Mouse (Mus musculus) limb, embryonic 10.5 days (tissue): Measurements from ENCODE around the gene Rbm14. TPM values are rescaled to one million over a fixed set of nuclear protein-coding genes. Genes with fewer than 3 reads are reported as not detected.
"Not testable (repeated sequence)": the region's sequence is repeated elsewhere in the genome, so short reads cannot be mapped to it uniquely, and the experiment has no call there.

Experiments used
- DNase-seq: peaks from one replicate; pipeline ENCODE4 v3.0.0-alpha.2; 2017; ENCODE audit warnings: low spot score
- H3K27ac ChIP-seq: fragments of 300-500 bp; sonication (generic); 2 replicates; pipeline ENCODE4 v1.5.1; 2016; ENCODE audit warnings: mild to moderate bottlenecking
- H3K27me3 ChIP-seq: fragments of 300-500 bp; sonication (generic); 2 replicates; pipeline ENCODE4 v1.6.1; 2016; ENCODE audit warnings: low read depth, mild to moderate bottlenecking; ENCODE audit not compliant: poor library complexity, severe bottlenecking
- H3K36me3 ChIP-seq: fragments of 300-500 bp; sonication (generic); 2 replicates; pipeline ENCODE4 v1.6.1; 2016; ENCODE audit warnings: mild to moderate bottlenecking, moderate library complexity
- H3K4me1 ChIP-seq: fragments of 300-500 bp; sonication (generic); 2 replicates; pipeline ENCODE4 v1.6.1; 2016
- H3K4me3 ChIP-seq: fragments of 300-500 bp; sonication (generic); 2 replicates; pipeline ENCODE4 v1.5.1; 2016; ENCODE audit warnings: mild to moderate bottlenecking, moderate library complexity
- H3K9me3 ChIP-seq: fragments of 300-500 bp; sonication (generic); replicated peaks from 2 replicates; pipeline ENCODE4 v1.6.1; 2016; ENCODE audit warnings: mild to moderate bottlenecking
- WGBS: fragments of 180-500 bp; shearing (Covaris S2); methylation state at CpG from one replicate; pipeline ENCODE4 v1.1.7; 2016; 5-methylcytosine and 5-hydroxymethylcytosine counted together
- polyA plus RNA-seq: library from polyadenylated mRNA; unstranded; fragments of >200 nt; fragmentation: Nextera tagmentation; extraction: Ambion mirVana; gene quantifications from 2 replicates; pipeline ENCODE4 v1.2.1, GENCODE M21; 2016

The Rbm14 gene
- polyA plus RNA-seq, 1 experiment from 2014 or later: 134 TPM

DNA sequence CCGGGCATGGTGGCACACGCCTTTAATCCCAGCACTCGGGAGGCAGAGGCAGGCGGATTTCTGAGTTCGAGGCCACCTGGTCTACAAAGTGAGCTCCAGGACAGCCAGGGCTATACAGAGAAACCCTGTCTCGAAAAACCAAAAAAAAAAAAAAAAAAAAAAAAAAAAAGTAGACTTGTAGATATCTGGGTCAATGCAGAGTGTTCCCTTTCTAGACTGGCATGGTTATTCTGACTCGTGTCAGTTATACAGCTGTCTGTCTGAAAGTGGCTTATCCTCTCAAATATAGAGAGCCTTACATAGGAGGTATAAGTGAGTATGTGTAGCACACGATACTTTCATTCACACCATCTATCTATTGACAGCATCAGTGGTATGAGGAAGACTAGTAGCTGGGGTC is 50.9 kb downstream of the Rbm14 start:
- H3K27ac ChIP-seq, DNase-seq, H3K4me3 ChIP-seq, H3K9me3 ChIP-seq, H3K27me3 ChIP-seq: not testable (repeated sequence)
- Histone ChIP-seq H3K36me3 (peaks cover 77% of the 10 kb centered on the region), H3K4me1 (peaks cover 15% of the 10 kb centered on the region)
- WGBS: 91% methylated on average over 8 of the region's 8 CpGs

DNA sequence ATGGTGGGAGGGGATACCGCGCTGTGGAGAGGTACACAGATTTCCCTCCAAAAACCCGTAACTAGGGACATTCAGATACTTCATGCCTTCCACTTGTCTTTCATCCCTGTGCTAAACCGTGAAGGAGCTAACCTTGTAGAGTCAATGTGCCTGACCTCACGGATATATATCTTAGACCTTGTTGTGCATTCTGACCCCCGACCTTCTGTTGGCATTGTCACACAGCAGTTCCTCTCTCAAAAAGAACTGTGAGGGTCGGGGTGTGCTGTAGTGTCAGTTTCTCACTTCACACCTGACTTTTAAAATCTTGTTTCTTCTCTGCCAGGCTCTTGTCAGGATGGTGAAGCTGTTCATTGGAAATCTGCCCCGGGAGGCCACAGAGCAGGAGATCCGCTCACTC is 54.5 kb downstream of the Rbm14 start:
- no peak for DNase-seq
- Histone ChIP-seq H3K9me3 (no peaks in the 10 kb centered on the region), H3K27ac (peak overlapping the region; percentile 99), H3K4me1 (peaks cover 15% of the 10 kb centered on the region), H3K27me3 (no peaks in the 10 kb centered on the region), H3K36me3 (peaks cover 44% of the 10 kb centered on the region), H3K4me3 (peak overlapping the region; percentile 85)
- WGBS: 8% methylated on average over 9 of the region's 9 CpGs

DNA sequence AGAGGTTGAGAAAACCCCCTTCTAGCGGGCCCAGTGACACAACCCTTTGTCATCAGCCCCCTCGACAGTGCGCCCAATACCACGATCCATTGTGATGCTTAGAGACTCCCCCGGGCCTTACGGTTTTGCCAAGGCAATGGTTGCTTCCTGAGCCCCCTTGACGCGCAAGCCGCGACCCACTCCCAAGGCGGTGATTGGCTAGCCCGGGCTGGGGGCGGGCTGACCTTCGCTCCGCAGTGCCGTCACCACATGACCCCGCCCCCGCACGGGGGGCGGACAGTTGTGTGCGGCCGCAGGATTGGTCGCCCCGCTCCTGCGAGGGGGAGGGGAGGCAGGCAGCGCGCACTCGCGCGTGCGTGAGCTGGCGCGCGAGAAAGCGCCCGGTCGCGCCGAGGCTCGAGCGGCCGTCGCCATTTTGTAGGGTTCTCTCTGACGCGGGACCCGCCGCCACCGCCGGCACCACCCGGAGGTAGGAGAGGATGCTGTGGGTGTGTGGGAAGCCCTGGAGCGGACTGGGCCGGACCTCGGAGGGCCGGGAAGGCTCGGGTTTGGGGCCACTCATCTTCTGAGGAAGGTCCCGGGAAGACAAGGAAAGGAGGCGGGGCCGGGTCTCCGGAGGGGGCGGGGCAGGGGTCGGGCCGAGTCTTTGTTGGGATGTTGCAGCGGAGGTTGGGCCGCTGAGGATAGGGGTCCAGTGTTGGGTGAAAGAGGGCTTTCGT is 55.1 kb downstream of the Rbm14 start, which contains the start of gene Rbm4b:
Gene Rbm4b, plus strand, starts transcription at position 305 of the 719 bp plus-strand sequence.
- Histone ChIP-seq H3K9me3 (no peaks in the 10 kb centered on the region), H3K4me1 (peaks cover 15% of the 10 kb centered on the region), H3K36me3 (peaks cover 44% of the 10 kb centered on the region), H3K4me3 (peak within 1 kb of the TSS; percentile 85), H3K27ac (peak within 1 kb of the TSS; percentile 99), H3K27me3 (no peaks in the 10 kb centered on the region)
- WGBS: under 1% methylated on average over 65 of the region's 65 CpGs
- peak; percentile 98 for DNase-seq

DNA sequence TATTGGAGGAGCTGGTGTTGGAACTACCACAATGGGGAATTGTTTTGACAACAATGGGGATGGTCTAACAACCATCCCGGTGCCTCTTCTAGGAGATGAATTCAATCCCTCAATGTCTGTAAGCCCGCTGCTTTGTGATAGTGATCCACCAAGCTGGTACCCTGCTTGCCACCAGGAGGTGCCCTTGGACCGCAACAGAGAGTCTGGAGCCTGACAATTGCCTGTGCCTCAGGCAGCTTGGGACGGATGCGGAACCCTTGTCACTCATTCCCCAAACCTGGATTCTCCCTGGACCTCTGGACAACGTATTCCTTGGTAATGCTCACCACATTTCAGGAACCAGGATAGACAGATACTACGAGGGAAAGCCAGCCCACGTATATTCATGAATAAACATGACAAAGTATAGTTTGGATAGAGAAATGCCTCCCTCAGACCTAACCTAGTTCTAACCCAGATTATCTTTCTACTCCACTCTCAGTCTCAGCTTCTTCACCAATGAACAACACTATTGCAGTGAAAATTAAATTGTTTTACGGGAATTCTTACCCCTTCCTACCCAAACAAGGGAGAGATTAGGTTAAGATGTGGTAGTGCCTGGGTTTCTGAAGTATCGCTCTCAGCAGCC is 55.8 kb downstream of the Rbm14 start:
- Histone ChIP-seq H3K36me3 (peaks cover 41% of the 10 kb centered on the region), H3K4me1 (peaks cover 15% of the 10 kb centered on the region), H3K27me3 (no peaks in the 10 kb centered on the region), H3K9me3 (no peaks in the 10 kb centered on the region), H3K4me3 (peak overlapping the region; percentile 85), H3K27ac (peak overlapping the region; percentile 99)
- under 1% methylated on average over 10 of the region's 10 CpGs for WGBS
- peak; percentile 89 for DNase-seq

Other genes with a start within 250 kb of the Rbm14 start
- 7.8 and 8.0 TPM in 2 replicates for gene Lrfn4, start 196.0 kb downstream of the Rbm14 start, polyA plus RNA-seq
- 85.7 and 90.4 TPM in 2 replicates for gene Rce1, start 186.0 kb downstream of the Rbm14 start, polyA plus RNA-seq
- 1.5 and 4.5 TPM in 2 replicates for gene Gm960, start 113.0 kb downstream of the Rbm14 start, polyA plus RNA-seq
- 3.4 and 4.2 TPM in 2 replicates for gene Sptbn2, start 100.5 kb downstream of the Rbm14 start, polyA plus RNA-seq
- 87.3 and 113 TPM in 2 replicates for gene Rbm4b, start 55.1 kb downstream of the Rbm14 start, polyA plus RNA-seq
- gene Rbm4, start 17.7 kb downstream of the Rbm14 start, polyA plus RNA-seq: 91.5 and 108 TPM in 2 replicates
- gene Gm21992, start within 50 bp of the Rbm14 start, polyA plus RNA-seq: 32.7 and 33.8 TPM in 2 replicates
- gene Ccs, start 27.7 kb upstream of the Rbm14 start, polyA plus RNA-seq: 48.9 and 55.3 TPM in 2 replicates
- gene Ccdc87, start 27.7 kb upstream of the Rbm14 start, polyA plus RNA-seq: not detected in 2 replicates
- gene Ctsf, start 43.5 kb upstream of the Rbm14 start, polyA plus RNA-seq: 13.3 and 18.5 TPM in 2 replicates
- gene Actn3, start 66.3 kb upstream of the Rbm14 start, polyA plus RNA-seq: 1.6 and 2.7 TPM in 2 replicates
- 7.0 and 8.5 TPM in 2 replicates for gene Zdhhc24, start 67.0 kb upstream of the Rbm14 start, polyA plus RNA-seq
- 5.1 and 9.0 TPM in 2 replicates for gene Bbs1, start 95.0 kb upstream of the Rbm14 start, polyA plus RNA-seq
- gene Dpp3, start 116.7 kb upstream of the Rbm14 start, polyA plus RNA-seq: 196 and 198 TPM in 2 replicates
- gene Peli3, start 131.5 kb upstream of the Rbm14 start, polyA plus RNA-seq: 1.4 and 2.1 TPM in 2 replicates
- gene Mrpl11, start 150.5 kb upstream of the Rbm14 start, polyA plus RNA-seq: 161 and 187 TPM in 2 replicates
- not detected in 2 replicates for gene Npas4, start 178.7 kb upstream of the Rbm14 start, polyA plus RNA-seq
- 7.3 and 8.6 TPM in 2 replicates for gene Slc29a2, start 212.2 kb upstream of the Rbm14 start, polyA plus RNA-seq
- 35.5 and 35.6 TPM in 2 replicates for gene B4gat1, start 227.2 kb upstream of the Rbm14 start, polyA plus RNA-seq
- gene AC124502.3, start 227.3 kb upstream of the Rbm14 start, polyA plus RNA-seq: 1.8 and 3.1 TPM in 2 replicates
- gene Brms1, start 229.7 kb upstream of the Rbm14 start, polyA plus RNA-seq: 74.6 and 84.6 TPM in 2 replicates
- 3.1 and 3.5 TPM in 2 replicates for gene Rin1, start 238.8 kb upstream of the Rbm14 start, polyA plus RNA-seq